Mouse (Mus musculus) ES-E14 (cell line): ENCODE data around the gene Cadps. TPM values are rescaled to one million over a fixed set of nuclear protein-coding genes. Genes with fewer than 3 reads are reported as not detected.

Experiments used
- DNase-seq: peaks from one replicate; pipeline ENCODE4 v3.0.0-alpha.2; 2013; ENCODE audit warnings: low read depth, low spot score
- H3K27ac ChIP-seq: 2 replicates; pipeline ENCODE4 v1.5.1; 2012; ENCODE audit warnings: low read depth, mild to moderate bottlenecking, low read length, moderate library complexity, mixed read lengths; ENCODE audit not compliant: poor library complexity, insufficient read depth, severe bottlenecking
- H3K36me3 ChIP-seq: 2 replicates; pipeline ENCODE4 v1.6.1; 2012; ENCODE audit warnings: mild to moderate bottlenecking, low read length, moderate library complexity, mixed read lengths; ENCODE audit not compliant: control insufficient read depth, poor library complexity, insufficient read depth, severe bottlenecking
- H3K4me1 ChIP-seq, 2 experiments: fragments of 150-350 bp in 1 of 2; sonication (generic) in 1 of 2; 2 replicates each; pipeline ENCODE4 v1.6.1; 2012; ENCODE audit warnings: low read length in 2 of 2, mild to moderate bottlenecking in 1 of 2, mixed read lengths in 1 of 2; ENCODE audit not compliant: control insufficient read depth in 2 of 2, insufficient read depth in 2 of 2, poor library complexity in 1 of 2
- H3K4me3 ChIP-seq, 2 experiments: fragments of 150-350 bp in 1 of 2; sonication (generic) in 1 of 2; 2 replicates each; pipeline ENCODE4 v1.5.1; 2012; ENCODE audit warnings: low read length in 2 of 2, low read depth in 1 of 2, mild to moderate bottlenecking in 1 of 2, mixed read lengths in 1 of 2; ENCODE audit not compliant: insufficient read depth in 1 of 2, poor library complexity in 1 of 2, severe bottlenecking in 1 of 2
- H3K9ac ChIP-seq: 2 replicates; pipeline ENCODE4 v1.6.1; 2012; ENCODE audit warnings: low read depth, mild to moderate bottlenecking, low read length, mixed read lengths; ENCODE audit not compliant: poor library complexity, insufficient read depth, severe bottlenecking
- H3K9me3 ChIP-seq: fragments of 150-350 bp; sonication (generic); 2 replicates; pipeline ENCODE4 v1.6.1; 2012; ENCODE audit warnings: low read depth, mild to moderate bottlenecking, low read length; ENCODE audit not compliant: control insufficient read depth, insufficient read depth
- CHD2 ChIP-seq: IDR thresholded peaks from 2 replicates; pipeline ENCODE4 v1.6.1; 2014; ENCODE audit warnings: mild to moderate bottlenecking, low read depth, low read length, inconsistent platforms
- HCFC1 ChIP-seq: IDR thresholded peaks from 2 replicates; pipeline ENCODE4 v1.6.1; 2012; ENCODE audit warnings: low read length, inconsistent platforms, borderline replicate concordance; ENCODE audit not compliant: insufficient read depth
- MAFK ChIP-seq: IDR thresholded peaks from 2 replicates; pipeline ENCODE4 v1.6.1; 2014; ENCODE audit warnings: mild to moderate bottlenecking, low read depth, low read length, inconsistent platforms; ENCODE audit not compliant: insufficient read depth
- ZC3H11A ChIP-seq: IDR thresholded peaks from 2 replicates; pipeline ENCODE4 v1.6.1; 2012; ENCODE audit warnings: low read depth, mild to moderate bottlenecking, inconsistent platforms, low read length, borderline replicate concordance
- ZNF384 ChIP-seq: IDR thresholded peaks from 2 replicates; pipeline ENCODE4 v1.6.1; 2012; ENCODE audit warnings: low read depth, low read length, inconsistent platforms
- in situ Hi-C, 2 experiments: fragments of 600-800 bp; cut with MboI; formaldehyde crosslinking; loops; one replicate each; pipeline ENCODE4 v1.15.1; 2025; ENCODE audit warnings: low sequenced_read_pairs in 2 of 2, inconsistent platforms in 1 of 2; ENCODE audit not compliant: unreplicated experiment in 2 of 2
- total RNA-seq: library from RNA; depleted of rRNA; stranded (reverse); fragments of 300-350 nt; gene quantifications from 2 replicates; pipeline ENCODE4 v1.2.3, GENCODE M21; 2012

Gene Cadps
- total RNA-seq, 1 experiment = 0.49 TPM

DNA sequence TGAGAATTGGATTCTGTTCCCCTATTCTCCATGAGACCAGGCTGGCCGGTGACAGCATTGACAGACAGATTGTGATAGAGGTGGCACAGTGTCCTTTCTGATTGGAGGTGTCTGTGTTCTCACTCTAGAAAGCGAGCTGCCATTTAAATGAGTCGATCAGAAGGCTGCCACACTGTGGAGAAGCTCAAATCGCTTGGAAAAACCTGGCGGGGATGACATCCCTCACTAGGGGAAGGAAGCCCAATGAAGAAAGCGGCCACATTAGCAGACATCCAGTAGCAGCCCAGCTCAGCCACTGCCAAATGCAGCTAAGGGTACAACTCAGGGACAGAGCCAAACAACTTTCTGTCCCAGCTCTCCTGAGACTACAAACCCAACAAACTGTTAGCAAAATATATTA lies 397.6 kb downstream of the Cadps start:
- no peak overlapping the region for H3K4me3 ChIP-seq
- no peaks in the 10 kb centered on the region for H3K4me1 ChIP-seq
- no peaks in the 10 kb centered on the region for H3K9me3 ChIP-seq
- H3K27ac ChIP-seq = no peak overlapping the region
- H3K36me3 ChIP-seq = no peaks in the 10 kb centered on the region
- TF ChIP-seq ZC3H11A = no peak
- no peak for TF ChIP-seq MAFK
- TF ChIP-seq CHD2 = no peak
- no peak for TF ChIP-seq HCFC1
- no peak for TF ChIP-seq ZNF384
- H3K9ac ChIP-seq = no peak overlapping the region
- in situ Hi-C loops = no loop called here
- DNase-seq = no peak

DNA sequence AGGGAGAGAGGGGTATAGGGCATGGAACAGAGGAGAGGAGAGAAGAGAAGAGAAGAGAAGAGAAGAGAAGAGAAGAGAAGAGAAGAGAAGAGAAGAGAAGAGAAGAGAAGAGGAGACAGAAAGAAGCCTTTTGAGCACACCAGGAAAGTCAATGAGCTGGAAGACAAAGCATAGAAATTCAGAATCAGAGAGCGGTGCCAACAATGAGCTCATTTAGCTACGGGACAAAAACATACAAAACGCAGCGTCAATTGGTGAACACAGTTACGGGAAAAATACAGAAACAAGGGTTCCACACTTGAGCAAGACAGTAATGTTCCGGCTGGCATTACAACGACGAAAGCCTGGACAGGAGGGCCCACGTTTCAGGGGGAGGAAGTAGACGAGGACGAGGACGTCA lies 412.6 kb downstream of the Cadps start:
- no peak overlapping the region for H3K9ac ChIP-seq
- DNase-seq = no peak
- no peak overlapping the region for H3K4me3 ChIP-seq
- in situ Hi-C loops = loop anchor here in 1 of 2 experiments (25.0 kb wide), 1 partner anchor 102 kb away; no protein-coding TSS in a partner anchor
- H3K36me3 ChIP-seq = no peaks in the 10 kb centered on the region
- no peaks in the 10 kb centered on the region for H3K9me3 ChIP-seq
- H3K27ac ChIP-seq = no peak overlapping the region
- no peaks in the 10 kb centered on the region for H3K4me1 ChIP-seq
- no peak for TF ChIP-seq MAFK
- no peak for TF ChIP-seq HCFC1
- no peak for TF ChIP-seq CHD2
- TF ChIP-seq ZC3H11A = no peak
- no peak for TF ChIP-seq ZNF384

DNA sequence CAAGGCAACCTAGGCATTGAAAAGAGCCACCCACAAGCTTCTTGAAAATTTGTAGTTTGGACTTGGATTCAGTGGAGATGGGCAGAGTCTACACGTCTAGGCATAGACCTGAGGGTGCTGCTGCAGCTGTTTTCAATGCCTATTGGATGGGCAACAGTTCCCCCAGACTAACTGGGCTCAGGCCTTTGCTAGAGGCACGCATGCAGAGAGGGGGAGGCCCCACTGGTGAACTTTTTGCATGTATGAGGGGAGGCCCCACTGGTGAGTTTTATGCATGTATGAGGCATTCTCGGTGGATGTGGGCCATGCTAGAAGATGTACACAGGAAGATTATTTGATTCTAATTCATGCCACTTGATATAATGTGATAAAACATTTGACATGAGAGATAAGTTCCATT lies 413.1 kb downstream of the Cadps start:
- Histone ChIP-seq H3K4me1 (no peaks in the 10 kb centered on the region), H3K27ac (no peak overlapping the region), H3K36me3 (no peaks in the 10 kb centered on the region), H3K9ac (no peak overlapping the region), H3K4me3 (no peak overlapping the region), H3K9me3 (no peaks in the 10 kb centered on the region)
- TF ChIP-seq CHD2 = no peak
- in situ Hi-C loops = loop anchor here in 1 of 2 experiments (25.0 kb wide), 1 partner anchor 102 kb away; no protein-coding TSS in a partner anchor
- DNase-seq = no peak

DNA sequence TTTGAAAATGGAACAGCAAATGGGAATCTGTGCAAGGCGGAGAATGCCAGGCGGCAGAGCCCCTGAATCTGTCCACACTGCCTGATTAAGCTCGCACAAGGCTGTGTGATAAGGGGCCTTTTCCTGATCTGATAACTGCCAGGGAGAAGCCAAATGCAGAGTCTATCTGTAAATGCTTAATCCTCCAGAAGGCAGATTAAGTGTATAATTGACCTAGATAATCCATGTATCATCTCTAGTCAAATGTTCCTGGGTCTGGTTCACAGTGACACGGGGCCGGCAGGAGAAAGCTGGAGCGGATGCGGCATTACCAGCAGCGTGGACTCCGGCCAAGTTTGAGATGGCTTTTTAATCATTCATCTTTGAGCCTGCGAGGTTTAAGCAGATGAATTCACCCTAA lies 416.3 kb downstream of the Cadps start:
- Histone ChIP-seq H3K36me3 (no peaks in the 10 kb centered on the region), H3K27ac (no peak overlapping the region), H3K4me1 (no peaks in the 10 kb centered on the region), H3K4me3 (no peak overlapping the region), H3K9ac (no peak overlapping the region), H3K9me3 (no peaks in the 10 kb centered on the region)
- in situ Hi-C loops = loop anchor here in 1 of 2 experiments (25.0 kb wide), 1 partner anchor 106 kb away; no protein-coding TSS in a partner anchor
- no peak for DNase-seq
- TF ChIP-seq CHD2 (no peak), ZC3H11A (no peak), HCFC1 (no peak), MAFK (no peak), ZNF384 (no peak)

DNA sequence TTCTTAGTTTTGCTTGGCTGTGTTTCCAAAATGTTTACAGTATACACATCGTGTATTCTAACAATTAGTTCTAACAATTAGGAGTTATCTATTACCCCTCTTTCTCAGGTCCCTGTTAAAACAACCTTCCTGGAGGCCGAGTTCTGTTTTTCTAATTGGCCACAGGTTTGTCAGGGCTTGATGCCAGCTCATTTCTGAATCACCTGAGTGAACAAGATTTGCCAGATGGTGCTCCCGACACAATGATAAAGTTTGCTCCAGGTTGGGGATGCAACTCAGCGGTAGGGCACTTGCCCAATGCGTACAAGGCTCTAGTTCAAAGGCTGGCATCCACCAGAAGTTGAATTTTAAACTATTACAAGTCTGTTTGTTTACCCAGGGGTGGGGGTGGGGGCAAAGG lies 417.7 kb downstream of the Cadps start:
- Histone ChIP-seq H3K36me3 (no peaks in the 10 kb centered on the region), H3K27ac (no peak overlapping the region), H3K4me3 (no peak overlapping the region), H3K9me3 (no peaks in the 10 kb centered on the region), H3K4me1 (no peaks in the 10 kb centered on the region), H3K9ac (no peak overlapping the region)
- in situ Hi-C loops = loop anchor here in 1 of 2 experiments (25.0 kb wide), 1 partner anchor 107 kb away; no protein-coding TSS in a partner anchor
- TF ChIP-seq CHD2 = no peak
- TF ChIP-seq MAFK = no peak
- TF ChIP-seq HCFC1 = no peak
- no peak for TF ChIP-seq ZC3H11A
- no peak for TF ChIP-seq ZNF384
- DNase-seq = no peak
